Mouse (Mus musculus) T-helper 1 cell (primary cell): ENCODE results near the gene Gprin3.

Experiments
- in situ Hi-C: fragments of 300-600 bp; cut with MboI, MseI; formaldehyde crosslinking; loops from one replicate; pipeline ENCODE4 v1.15.1; 2025; ENCODE audit warnings: high pct_unique_total_duplicates

The Gprin3 gene

DNA sequence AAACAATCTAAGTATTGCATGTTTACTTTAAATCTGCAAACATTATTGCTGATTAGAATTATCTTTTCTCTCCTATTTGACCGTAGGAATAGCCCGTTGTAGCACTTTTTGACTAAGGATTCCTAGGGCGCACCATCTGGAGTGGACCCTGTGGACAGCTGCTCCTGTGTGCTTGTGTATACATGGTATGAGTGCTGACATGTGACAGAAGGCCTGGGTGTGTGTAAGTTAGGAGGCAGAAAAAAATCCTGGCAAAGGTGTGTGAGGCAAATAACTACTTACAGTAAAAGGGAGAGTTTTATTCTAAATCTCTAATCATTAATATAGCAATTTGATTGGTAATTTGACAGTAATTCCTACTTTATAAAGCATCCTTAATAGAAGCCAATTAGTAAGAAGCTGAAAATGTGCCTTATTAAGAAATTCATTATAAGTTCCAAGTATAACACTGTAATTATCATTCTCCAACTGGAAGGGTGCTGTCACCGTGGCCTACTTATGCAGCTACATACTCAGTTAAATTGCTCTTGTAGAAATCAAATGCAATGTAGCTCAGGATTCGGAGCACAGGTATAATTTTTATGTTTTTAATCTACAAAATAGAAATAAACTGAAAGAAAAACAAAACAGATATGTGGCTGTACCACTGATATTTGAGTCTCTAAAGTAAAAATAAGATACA is 74.8 kb downstream of the Gprin3 start:
- in situ Hi-C loops = no loop called here

DNA sequence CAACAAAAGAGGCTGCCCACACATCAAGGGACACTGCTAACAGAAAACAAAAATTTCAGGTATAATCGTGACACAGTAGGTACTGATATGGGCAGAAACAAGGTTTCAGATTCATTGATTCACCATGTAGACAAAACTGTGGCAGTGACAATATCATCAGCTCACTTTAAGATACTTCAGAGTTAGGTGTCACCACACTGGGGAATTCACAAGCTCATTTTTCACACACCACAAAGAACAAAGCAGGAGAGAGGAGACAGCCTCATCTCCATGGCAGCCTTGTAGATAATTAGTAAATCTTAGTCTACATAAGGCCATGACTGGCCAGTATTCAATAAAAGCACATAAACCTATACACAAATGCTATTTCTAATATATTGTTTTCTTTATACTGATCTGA is 77.4 kb downstream of the Gprin3 start:
- in situ Hi-C loops = loop anchor here (25.0 kb wide), 1 partner anchor 511 kb away; the partner anchor contains the start of gene Herc3

DNA sequence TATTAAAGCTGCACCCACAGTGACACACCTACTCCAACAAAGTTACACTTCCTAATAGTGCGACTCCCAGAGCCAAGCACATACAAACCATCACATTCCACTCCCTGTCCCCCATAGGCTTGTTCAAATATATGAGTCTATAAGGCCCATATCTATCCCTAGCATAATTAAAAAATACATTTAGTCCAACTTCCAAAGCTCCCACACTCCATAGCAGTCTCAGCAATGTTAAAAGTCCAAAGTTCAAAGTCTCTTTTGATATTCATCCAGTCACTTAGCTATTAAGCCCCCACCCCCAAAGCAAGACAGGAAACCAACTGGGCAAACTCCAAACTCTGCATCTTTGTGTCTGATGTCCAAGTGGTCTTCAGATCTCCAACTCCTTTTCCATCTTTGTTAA is 84.9 kb downstream of the Gprin3 start:
- in situ Hi-C loops = loop anchor here (5.0 to 25.0 kb wide), 3 partner anchors 64 to 504 kb away; partner anchors contain the start of gene Herc3

DNA sequence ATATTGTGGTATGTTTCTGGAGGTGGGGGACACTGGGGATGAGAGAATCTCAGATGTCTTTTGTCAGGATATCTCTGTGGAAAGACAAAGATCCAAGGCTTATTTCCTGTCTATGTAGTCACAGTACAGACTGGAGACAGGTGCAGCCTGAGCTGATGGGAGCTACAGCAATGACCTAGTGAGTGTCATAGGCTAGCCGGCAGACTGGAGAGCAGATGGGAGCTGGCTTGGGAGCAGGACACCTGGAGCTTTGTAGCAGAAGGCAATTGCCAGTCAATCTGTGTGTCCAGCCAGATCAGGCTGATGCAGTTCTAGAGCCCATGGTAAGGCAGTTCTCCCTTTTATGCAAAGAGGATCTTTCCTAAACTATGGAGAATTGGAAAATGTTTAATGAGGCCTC is 97.8 kb downstream of the Gprin3 start:
- in situ Hi-C loops = loop anchor here (25.0 kb wide), 1 partner anchor 491 kb away; the partner anchor contains the start of gene Herc3

DNA sequence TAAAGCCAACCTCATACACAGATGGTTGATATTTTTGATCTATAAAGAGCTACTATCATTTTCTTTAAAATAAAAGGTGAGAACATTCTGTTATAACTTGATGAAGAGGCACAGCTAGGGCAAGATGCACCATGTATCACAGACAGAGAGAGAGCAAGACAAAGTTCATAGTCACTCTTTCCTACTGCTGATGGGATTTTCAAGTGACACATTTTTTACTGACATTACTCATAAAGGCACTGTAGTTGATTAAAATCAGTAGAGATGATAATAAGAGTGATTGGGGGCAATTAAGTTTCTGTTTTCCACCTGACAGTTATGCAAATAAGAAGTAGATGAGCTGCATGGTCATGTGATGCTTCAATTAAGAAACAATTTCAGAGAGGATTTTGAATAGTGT is 110.2 kb downstream of the Gprin3 start:
- in situ Hi-C loops = no loop called here

DNA sequence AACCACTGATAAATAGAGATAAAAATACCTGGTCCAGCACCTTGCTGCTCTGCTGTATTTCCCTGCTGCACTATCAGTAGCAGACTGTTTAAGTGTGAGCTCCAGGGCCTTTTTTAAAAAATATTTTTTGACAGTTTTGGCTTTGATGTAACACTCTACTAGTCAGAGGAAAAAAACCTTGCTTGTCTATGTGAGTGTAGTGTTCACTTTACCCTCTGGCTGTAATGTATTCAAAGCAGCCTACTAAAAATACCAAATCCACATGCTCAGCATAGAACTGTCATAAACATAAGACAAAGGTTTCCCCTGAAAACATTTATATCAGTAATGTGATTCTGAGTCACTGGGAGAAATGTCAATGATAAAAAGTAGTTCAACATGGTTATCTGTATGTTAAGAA is 111.0 kb downstream of the Gprin3 start:
- in situ Hi-C loops = no loop called here

DNA sequence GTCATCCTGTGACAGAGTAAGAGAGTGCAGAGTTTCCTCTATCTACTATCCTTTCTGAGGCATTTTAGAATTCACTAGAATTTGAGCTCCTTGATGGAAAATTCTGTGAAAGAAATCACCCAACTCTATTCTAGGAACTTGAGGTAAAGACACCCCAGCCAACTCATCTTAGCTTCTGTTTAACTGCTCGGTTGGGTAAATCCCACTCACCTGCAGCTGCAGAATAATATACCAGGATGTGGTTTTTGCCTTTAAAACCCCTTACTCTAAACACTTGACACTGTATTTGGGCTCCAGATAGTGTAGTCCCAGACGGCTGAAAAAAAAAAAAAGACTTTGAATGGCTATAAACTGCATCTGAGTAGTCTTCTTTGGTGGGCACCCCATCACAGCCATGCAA is 112.9 kb downstream of the Gprin3 start:
- in situ Hi-C loops = no loop called here

DNA sequence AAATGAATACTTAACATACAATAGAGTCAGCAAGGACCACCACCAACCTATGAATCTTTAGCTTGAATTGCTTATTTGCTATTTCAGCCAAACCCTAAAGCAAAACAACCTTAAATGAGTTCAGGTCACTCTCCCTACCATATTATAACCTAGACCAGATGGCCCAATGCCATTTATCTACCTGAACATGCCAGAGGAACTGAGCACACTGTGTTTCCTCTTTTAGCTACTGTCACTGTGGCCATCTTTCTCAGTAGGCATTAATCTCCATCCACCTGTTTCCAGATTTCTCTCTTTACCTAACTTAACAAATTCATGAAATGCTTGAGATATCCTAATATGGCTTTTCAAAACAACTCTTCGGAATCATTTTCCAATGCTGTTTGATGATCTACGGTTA is 114.9 kb downstream of the Gprin3 start:
- in situ Hi-C loops = no loop called here

DNA sequence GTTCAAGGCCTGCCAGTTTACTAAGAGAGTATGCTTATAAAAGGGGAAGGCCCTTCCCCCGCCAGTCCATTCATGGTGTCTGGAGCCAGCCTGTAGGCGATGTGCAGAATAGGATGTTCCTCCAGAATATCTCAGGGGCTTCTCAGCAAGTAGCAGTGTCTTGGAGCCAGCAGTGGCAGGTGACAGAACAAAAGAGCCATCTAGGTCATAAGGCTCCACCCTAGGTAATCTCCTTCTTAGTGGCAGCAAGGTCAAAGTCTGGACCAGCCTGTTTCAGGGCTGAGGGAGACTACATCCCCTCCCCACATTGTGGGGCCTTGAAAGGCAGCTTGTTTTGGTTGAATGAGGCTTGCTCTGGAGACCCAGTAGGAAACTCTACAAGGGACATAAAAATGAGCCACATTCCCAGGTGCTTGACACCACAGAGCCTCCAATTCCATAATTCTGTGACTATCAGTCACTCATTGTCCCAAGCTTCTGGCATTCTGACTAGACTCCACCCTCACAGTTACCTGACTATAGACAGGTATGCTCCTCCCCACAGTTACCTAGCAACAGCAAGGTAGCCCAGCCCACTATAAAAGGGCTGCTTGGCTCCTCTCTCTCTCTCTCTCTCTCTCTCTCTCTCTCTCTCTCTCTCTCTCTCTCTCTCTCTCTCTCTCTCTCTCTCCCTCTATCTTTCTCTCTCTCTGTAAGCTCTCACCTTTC is 121.7 kb downstream of the Gprin3 start:
- in situ Hi-C loops = loop anchor here (10.0 kb wide), 1 partner anchor 90 kb away; no protein-coding TSS in a partner anchor

DNA sequence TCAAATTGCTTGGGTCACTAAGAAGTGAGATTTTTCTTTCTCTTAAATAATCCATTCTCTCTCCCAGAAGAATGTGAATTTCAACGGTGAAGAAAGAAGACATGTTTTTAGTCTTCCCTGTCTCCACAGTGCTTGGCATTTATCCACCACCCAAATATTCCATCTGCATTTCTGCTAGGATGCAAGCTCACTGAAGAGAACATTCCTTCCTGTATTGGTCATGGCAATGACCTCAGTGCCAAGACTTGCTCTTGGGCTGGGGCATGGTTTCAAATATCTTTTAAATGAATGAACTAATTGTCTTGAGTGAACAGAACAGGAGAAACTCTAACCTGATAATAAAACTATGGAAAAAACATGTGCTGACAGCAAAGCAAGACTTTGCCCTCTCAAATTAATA is 123.1 kb downstream of the Gprin3 start:
- in situ Hi-C loops = loop anchor here (10.0 kb wide), 1 partner anchor 88 kb away; no protein-coding TSS in a partner anchor
